Mouse (Mus musculus) CD4-positive helper T cell, adult 2 months (primary cell): ENCODE measurements around the gene Gnao1.

ENCODE experiments used
- DNase-seq: peaks from one replicate; pipeline ENCODE4 v3.0.0-alpha.2; 2012; ENCODE audit warnings: low read depth, missing footprints, low spot score

Gnao1 gene

GRCm38 (mm10) chr8:93940542-93941423, 131.0 kb downstream of the Gnao1 start:
- no peak for DNase-seq

DNA sequence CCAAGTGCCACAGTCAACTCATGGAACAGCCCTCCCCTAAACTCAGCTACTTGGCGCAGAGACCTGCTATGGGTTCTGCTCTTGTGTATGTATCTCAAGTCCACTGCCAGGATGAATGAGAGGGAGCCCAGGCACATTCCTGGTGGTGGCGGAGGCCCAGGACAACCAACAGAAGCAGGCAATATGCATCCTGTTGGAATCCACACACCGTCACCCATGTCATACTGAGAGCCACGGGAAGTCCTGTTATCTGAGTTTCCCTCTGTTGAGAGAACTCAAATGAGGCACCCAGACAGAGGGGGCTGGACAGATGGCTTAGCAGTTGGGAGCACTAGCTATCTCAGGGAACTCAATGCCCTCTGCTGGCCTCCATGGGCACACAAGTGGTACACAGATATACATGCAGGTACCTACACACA, 131.9 kb downstream of the Gnao1 start:
- DNase-seq = no peak

DNA sequence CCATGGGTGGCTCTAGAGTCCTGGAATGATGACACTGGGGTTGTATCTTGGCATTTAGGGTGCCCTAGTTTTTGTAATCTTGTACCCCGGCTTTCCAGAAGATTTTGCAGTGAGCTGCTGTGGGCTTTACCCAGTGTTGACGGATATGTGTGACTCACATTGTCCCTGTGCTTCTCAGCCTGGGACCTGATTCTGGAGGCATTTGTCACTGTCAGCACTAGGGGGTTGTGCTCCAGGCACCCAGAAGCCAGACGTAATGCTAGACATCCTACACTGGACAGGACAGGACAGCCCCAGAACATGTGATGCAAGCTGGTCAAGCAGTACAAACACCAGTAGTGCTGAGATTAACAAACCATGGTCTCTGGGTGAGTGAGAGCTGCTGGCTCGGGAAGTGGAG, 136.0 kb downstream of the Gnao1 start:
- no peak for DNase-seq

GRCm38 (mm10) chr8:93946397-93946796, 136.6 kb downstream of the Gnao1 start:
- DNase-seq = no peak

DNA sequence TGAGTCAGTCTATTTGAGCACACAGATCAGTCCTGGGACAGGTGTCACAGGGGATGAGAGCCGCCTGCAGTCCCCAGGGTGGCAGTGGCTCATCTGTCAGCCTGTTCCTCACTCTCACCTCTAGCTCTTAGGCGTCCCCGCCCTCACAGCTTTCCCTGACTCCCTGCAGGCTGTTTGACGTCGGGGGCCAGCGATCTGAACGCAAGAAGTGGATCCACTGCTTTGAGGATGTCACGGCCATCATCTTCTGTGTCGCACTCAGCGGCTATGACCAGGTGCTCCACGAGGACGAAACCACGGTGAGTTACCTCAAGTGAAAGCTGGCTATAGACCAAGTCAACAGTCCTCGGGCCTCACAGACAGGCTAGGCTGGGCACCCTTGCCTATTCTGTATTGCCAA, 140.4 kb downstream of the Gnao1 start:
- DNase-seq = no peak

GRCm38 (mm10) chr8:93952511-93952910, 142.7 kb downstream of the Gnao1 start:
- DNase-seq = no peak

- no peak for DNase-seq
Observed at GRCm38 (mm10) chr8:93958402-93958801, 148.6 kb downstream of the Gnao1 start.

- no peak for DNase-seq
Observed at GRCm38 (mm10) chr8:93960909-93961308, 151.1 kb downstream of the Gnao1 start.

GRCm38 (mm10) chr8:93968293-93968692, 158.5 kb downstream of the Gnao1 start:
- no peak for DNase-seq

DNA sequence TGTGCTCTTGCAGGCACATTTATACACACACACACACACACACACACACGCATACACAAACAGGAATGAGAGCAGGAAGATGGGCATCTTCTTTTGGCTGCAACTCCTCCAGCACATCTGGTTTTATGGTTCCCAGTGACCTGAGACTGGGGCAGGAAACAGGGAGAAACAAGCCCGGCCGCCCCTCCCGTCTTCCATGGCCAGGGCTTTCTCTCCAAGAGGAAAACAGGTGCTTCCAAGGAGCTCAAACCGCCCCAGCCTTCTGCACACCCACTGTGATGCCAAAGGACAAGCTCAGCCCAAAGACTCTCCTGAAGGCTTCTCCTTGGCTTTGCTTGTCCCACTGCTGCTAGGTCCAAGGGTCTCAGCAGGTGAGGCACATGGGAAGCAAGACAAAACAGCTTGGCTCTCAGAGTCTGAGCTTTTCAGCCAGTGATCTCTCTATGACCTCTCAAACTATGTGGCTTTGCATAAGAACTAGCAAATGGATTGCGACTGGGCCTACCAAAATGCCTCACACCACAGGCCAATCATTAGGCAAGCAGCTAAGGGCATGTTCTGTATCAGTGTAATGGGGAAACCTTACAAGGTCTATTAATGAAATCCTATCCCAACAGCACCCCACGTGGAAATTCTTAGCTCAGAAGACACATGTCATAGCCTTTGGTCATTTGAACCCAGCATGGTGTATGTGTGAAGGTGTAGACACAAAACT, 160.0 kb downstream of the Gnao1 start:
- DNase-seq = no peak

- no peak for DNase-seq
Observed at GRCm38 (mm10) chr8:93971451-93971850, 161.7 kb downstream of the Gnao1 start.

GRCm38 (mm10) chr8:93972211-93972610, 162.4 kb downstream of the Gnao1 start:
- no peak for DNase-seq

- DNase-seq = no peak
Observed at GRCm38 (mm10) chr8:93972971-93973734, 163.4 kb downstream of the Gnao1 start.

GRCm38 (mm10) chr8:93973831-93974375, 164.1 kb downstream of the Gnao1 start:
- DNase-seq = no peak

GRCm38 (mm10) chr8:93974602-93975186, 164.9 kb downstream of the Gnao1 start:
- DNase-seq = no peak

DNA sequence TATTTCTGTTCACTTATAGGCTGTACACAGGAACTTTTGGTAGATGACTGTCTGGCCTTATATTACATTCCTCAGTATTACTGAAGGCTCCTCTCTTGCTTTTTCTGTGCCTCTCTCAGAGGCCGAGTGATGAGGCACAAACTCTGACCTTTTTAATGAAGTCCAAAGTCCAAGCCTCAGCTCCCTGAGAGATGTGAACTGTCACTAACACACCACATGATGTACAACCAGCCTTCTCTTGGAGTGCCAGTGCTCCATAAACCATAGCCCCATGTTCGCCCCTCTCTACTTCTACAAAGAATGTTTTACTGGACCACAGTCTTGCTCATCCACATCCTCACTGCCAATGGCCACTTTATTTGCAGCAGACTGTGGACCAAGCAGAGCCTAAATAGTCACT, 165.6 kb downstream of the Gnao1 start:
- DNase-seq = no peak

- DNase-seq = no peak
Observed at GRCm38 (mm10) chr8:93976446-93977211, 166.9 kb downstream of the Gnao1 start.

GRCm38 (mm10) chr8:93980141-93980540, 170.4 kb downstream of the Gnao1 start:
- no peak for DNase-seq

DNA sequence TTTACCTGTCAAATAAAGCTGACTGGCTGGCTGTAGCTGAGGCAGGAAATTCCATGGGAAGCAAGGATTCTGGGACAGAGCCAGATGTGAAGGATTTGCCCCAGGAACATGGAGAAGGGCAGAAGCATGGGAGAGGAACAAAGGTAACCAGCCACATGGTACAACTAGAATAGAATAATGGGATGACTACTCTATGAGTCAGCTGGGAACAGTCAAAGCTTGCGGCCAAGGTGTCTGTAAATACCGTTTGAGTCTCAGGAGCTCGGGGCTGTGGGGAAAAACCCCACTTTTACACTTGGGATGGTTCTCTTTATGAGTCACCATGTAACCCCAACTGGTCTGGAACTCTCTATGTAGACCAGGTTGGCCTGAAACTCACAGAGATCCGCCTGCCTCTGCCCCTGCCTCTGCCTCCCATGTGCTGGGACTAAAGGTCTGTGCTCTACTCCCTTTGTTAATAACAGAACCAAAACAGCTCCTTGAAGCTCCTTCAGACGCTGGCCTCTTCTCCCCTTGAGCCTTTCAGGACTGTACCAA, 172.0 kb downstream of the Gnao1 start:
- no peak for DNase-seq

- no peak for DNase-seq
Observed at GRCm38 (mm10) chr8:93983827-93984226, 174.1 kb downstream of the Gnao1 start.
